Mouse (Mus musculus) CD4-positive, CD25-positive, alpha-beta regulatory T cell, adult 2 months (primary cell): Measurements from ENCODE around the gene Rasgrp2.
A peak's percentile ranks its signal among the peaks of the same experiment; 100 is the strongest.

ENCODE experiments used
- DNase-seq: peaks from one replicate; pipeline ENCODE4 v3.0.0-alpha.2; 2012; ENCODE audit warnings: low read depth, low spot score

Rasgrp2 gene

GRCm38 (mm10) chr19:6399285-6400095 is at the start of gene Rasgrp2:
Gene Rasgrp2, plus strand, starts transcription at chr19:6399340.
- peak; percentile 93 for DNase-seq

GRCm38 (mm10) chr19:6351431-6352106 is 47.6 kb upstream of the Rasgrp2 start:
- no peak for DNase-seq

- no peak for DNase-seq
Observed at GRCm38 (mm10) chr19:6352107-6352505, 47.0 kb upstream of the Rasgrp2 start.

GRCm38 (mm10) chr19:6354030-6354429 is 45.1 kb upstream of the Rasgrp2 start:
- no peak for DNase-seq

GRCm38 (mm10) chr19:6361291-6361690 is 37.8 kb upstream of the Rasgrp2 start:
- no peak for DNase-seq

GRCm38 (mm10) chr19:6363091-6363410 is 36.1 kb upstream of the Rasgrp2 start:
- DNase-seq, result no peak

GRCm38 (mm10) chr19:6363411-6364240 is 35.5 kb upstream of the Rasgrp2 start, which contains the start of gene Sf1:
Gene Sf1, plus strand, starts transcription at chr19:6363690.
- DNase-seq, result peak; percentile 100

- DNase-seq, result peak; percentile 96
Observed at GRCm38 (mm10) chr19:6364317-6364725, 34.8 kb upstream of the Rasgrp2 start.

GRCm38 (mm10) chr19:6364842-6365241 is 34.3 kb upstream of the Rasgrp2 start:
- no peak for DNase-seq

GRCm38 (mm10) chr19:6370175-6370574 is 29.0 kb upstream of the Rasgrp2 start:
- DNase-seq, result no peak

GRCm38 (mm10) chr19:6372433-6372832 is 26.7 kb upstream of the Rasgrp2 start:
- no peak for DNase-seq

GRCm38 (mm10) chr19:6373539-6374400 is 25.4 kb upstream of the Rasgrp2 start:
- DNase-seq, result peak; percentile 89

GRCm38 (mm10) chr19:6374571-6374970 is 24.6 kb upstream of the Rasgrp2 start:
- DNase-seq, result no peak

GRCm38 (mm10) chr19:6375423-6376254 is 23.5 kb upstream of the Rasgrp2 start:
- DNase-seq, result no peak

- DNase-seq, result peak; percentile 59
Observed at GRCm38 (mm10) chr19:6376255-6376564, 22.9 kb upstream of the Rasgrp2 start.

GRCm38 (mm10) chr19:6376643-6377042 is 22.5 kb upstream of the Rasgrp2 start:
- DNase-seq, result no peak

- no peak for DNase-seq
Observed at GRCm38 (mm10) chr19:6377327-6378040, 21.7 kb upstream of the Rasgrp2 start.

GRCm38 (mm10) chr19:6380411-6381166 is 18.6 kb upstream of the Rasgrp2 start:
- DNase-seq, result no peak

GRCm38 (mm10) chr19:6381238-6381637 is 17.9 kb upstream of the Rasgrp2 start:
- no peak for DNase-seq
